Mouse (Mus musculus): ENCODE results near the gene Gm2016. TPM values are rescaled to one million over a fixed set of nuclear protein-coding genes. Genes with fewer than 3 reads are reported as not detected.

Gene Gm2016
- polyA plus RNA-seq (2015; fragmentation: Illumina TruSeq; extraction: RNeasy Lipid Tissue Mini Kit (QIAGEN cat#74804); ENCODE audit: low read depth, low replicate concordance), result not detected

GRCm38 (mm10) chr12:87873772-87874171 lies at the start of gene Gm2016:
TSS of gene Gm2016 (plus strand) at chr12:87874072.

GRCm38 (mm10) chr12:87842239-87842638 lies 31.6 kb upstream of the Gm2016 start, which contains the start of gene Gm2001:
TSS of gene Gm2001 (minus strand) at chr12:87842339.

DNA sequence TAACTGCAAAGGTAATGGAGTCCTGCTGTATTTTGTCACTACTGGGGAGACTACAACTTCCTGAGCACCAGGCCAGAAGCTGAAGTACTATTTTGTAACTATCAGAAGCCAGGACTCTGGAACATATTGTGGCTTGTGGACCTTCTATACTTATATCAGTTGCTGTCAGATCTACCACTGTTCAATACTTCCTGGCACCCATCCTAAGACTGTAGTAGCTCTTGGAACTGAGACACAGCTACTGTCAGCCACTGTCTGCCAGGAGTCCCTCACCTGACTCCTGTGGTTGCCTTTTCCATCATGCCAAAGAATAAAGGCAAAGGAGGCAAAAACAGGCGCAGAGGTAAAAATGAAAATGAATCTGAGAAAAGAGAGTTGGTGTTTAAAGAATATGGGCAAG lies 21.2 kb downstream of the Gm2016 start, which contains the start of gene Gm2022:
Gm2022 (plus strand) TSS at position 301 of the 400 bp plus-strand sequence.

GRCm38 (mm10) chr12:87919721-87920120 lies 45.8 kb downstream of the Gm2016 start, which contains the start of gene Gm2035:
TSS of gene Gm2035 (minus strand) at chr12:87919857.

Other genes with a start within 250 kb of the Gm2016 start
- not detected for gene Gm16381, start 229.5 kb upstream of the Gm2016 start, polyA plus RNA-seq (2015; fragmentation: Illumina TruSeq; extraction: RNeasy Lipid Tissue Mini Kit (QIAGEN cat#74804); ENCODE audit: low read depth, low replicate concordance)
- gene Gm21319, start 98.3 kb upstream of the Gm2016 start, polyA plus RNA-seq (2015; fragmentation: Illumina TruSeq; extraction: RNeasy Lipid Tissue Mini Kit (QIAGEN cat#74804); ENCODE audit: low read depth, low replicate concordance), result not detected
- not detected for gene Gm21936, start 78.6 kb upstream of the Gm2016 start, polyA plus RNA-seq (2015; fragmentation: Illumina TruSeq; extraction: RNeasy Lipid Tissue Mini Kit (QIAGEN cat#74804); ENCODE audit: low read depth, low replicate concordance)
- gene BB287469, start 57.5 kb upstream of the Gm2016 start, polyA plus RNA-seq (2015; fragmentation: Illumina TruSeq; extraction: RNeasy Lipid Tissue Mini Kit (QIAGEN cat#74804); ENCODE audit: low read depth, low replicate concordance), result not detected
- not detected for gene Gm2001, start 31.7 kb upstream of the Gm2016 start, polyA plus RNA-seq (2015; fragmentation: Illumina TruSeq; extraction: RNeasy Lipid Tissue Mini Kit (QIAGEN cat#74804); ENCODE audit: low read depth, low replicate concordance)
- gene Gm2022, start 21.3 kb downstream of the Gm2016 start, polyA plus RNA-seq (2015; fragmentation: Illumina TruSeq; extraction: RNeasy Lipid Tissue Mini Kit (QIAGEN cat#74804); ENCODE audit: low read depth, low replicate concordance), result not detected
- gene Gm2035, start 45.8 kb downstream of the Gm2016 start, polyA plus RNA-seq (2015; fragmentation: Illumina TruSeq; extraction: RNeasy Lipid Tissue Mini Kit (QIAGEN cat#74804); ENCODE audit: low read depth, low replicate concordance), result not detected
- gene Gm2042, start 80.0 kb downstream of the Gm2016 start, polyA plus RNA-seq (2015; fragmentation: Illumina TruSeq; extraction: RNeasy Lipid Tissue Mini Kit (QIAGEN cat#74804); ENCODE audit: low read depth, low replicate concordance), result not detected
- not detected for gene Gm2075, start 137.8 kb downstream of the Gm2016 start, polyA plus RNA-seq (2015; fragmentation: Illumina TruSeq; extraction: RNeasy Lipid Tissue Mini Kit (QIAGEN cat#74804); ENCODE audit: low read depth, low replicate concordance)
- not detected for gene Gm6803, start 144.7 kb downstream of the Gm2016 start, polyA plus RNA-seq (2015; fragmentation: Illumina TruSeq; extraction: RNeasy Lipid Tissue Mini Kit (QIAGEN cat#74804); ENCODE audit: low read depth, low replicate concordance)
- gene Gm2056, start 152.9 kb downstream of the Gm2016 start, polyA plus RNA-seq (2015; fragmentation: Illumina TruSeq; extraction: RNeasy Lipid Tissue Mini Kit (QIAGEN cat#74804); ENCODE audit: low read depth, low replicate concordance), result not detected
- not detected for gene Gm16368, start 209.6 kb downstream of the Gm2016 start, polyA plus RNA-seq (2015; fragmentation: Illumina TruSeq; extraction: RNeasy Lipid Tissue Mini Kit (QIAGEN cat#74804); ENCODE audit: low read depth, low replicate concordance)

Measured in brain, adult 10 weeks (tissue).